Mouse (Mus musculus) spleen, adult 2 months (tissue): ENCODE results near the gene Wipf1. TPM values are rescaled to one million over a fixed set of nuclear protein-coding genes. Genes with fewer than 3 reads are reported as not detected.

ENCODE experiments used
- DNase-seq, 2 experiments: peaks; one replicate each; pipeline versions ENCODE4 v3.0.0 to v3.0.0-alpha.2; 2012 to 2021; ENCODE audit warnings: low spot score in 2 of 2, low read depth in 1 of 2
- H3K27ac ChIP-seq: fragments of 200-500 bp; 2 replicates; pipeline ENCODE4 v1.5.1; 2012; ENCODE audit warnings: low read length, inconsistent platforms; ENCODE audit not compliant: insufficient read depth
- H3K27me3 ChIP-seq: fragments of 200-500 bp; 2 replicates; pipeline ENCODE4 v1.6.1; 2012; ENCODE audit warnings: mild to moderate bottlenecking, moderate library complexity, low read length, inconsistent platforms; ENCODE audit not compliant: control insufficient read depth, insufficient read depth
- H3K36me3 ChIP-seq: fragments of 200-500 bp; 2 replicates; pipeline ENCODE4 v1.6.1; 2012; ENCODE audit warnings: mild to moderate bottlenecking, low read length, inconsistent platforms; ENCODE audit not compliant: control insufficient read depth, insufficient read depth
- H3K4me1 ChIP-seq: fragments of 200-500 bp; 2 replicates; pipeline ENCODE4 v1.6.1; 2011; ENCODE audit warnings: inconsistent platforms; ENCODE audit not compliant: control insufficient read depth, insufficient read depth, insufficient read length
- H3K4me3 ChIP-seq: fragments of 200-500 bp; 2 replicates; pipeline ENCODE4 v1.5.1; 2011; ENCODE audit warnings: mild to moderate bottlenecking, inconsistent platforms; ENCODE audit not compliant: insufficient read depth, insufficient read length; ENCODE audit errors: extremely low read depth
- CTCF ChIP-seq: fragments of 200-500 bp; IDR thresholded peaks from 2 replicates; pipeline ENCODE4 v1.5.1; 2011; ENCODE audit warnings: mild to moderate bottlenecking, inconsistent platforms; ENCODE audit not compliant: insufficient read depth, insufficient read length, insufficient replicate concordance; ENCODE audit errors: extremely low read depth
- POLR2A ChIP-seq: fragments of 200-500 bp; IDR thresholded peaks from 2 replicates; pipeline ENCODE4 v1.6.1; 2011; ENCODE audit warnings: low read depth, low read length, inconsistent platforms
- WGBS: fragments of 180-500 bp; shearing (Covaris S2); methylation state at CpG from one replicate; pipeline ENCODE4 v1.1.7; 2018; 5-methylcytosine and 5-hydroxymethylcytosine counted together
- polyA plus RNA-seq: library from polyadenylated mRNA; depleted of rRNA; stranded (reverse); fragments of >200 nt; gene quantifications from 2 replicates; pipeline ENCODE4 v1.2.3, GENCODE M21; 2012

The Wipf1 gene
- polyA plus RNA-seq, 1 experiment, result 58.7 TPM

DNA sequence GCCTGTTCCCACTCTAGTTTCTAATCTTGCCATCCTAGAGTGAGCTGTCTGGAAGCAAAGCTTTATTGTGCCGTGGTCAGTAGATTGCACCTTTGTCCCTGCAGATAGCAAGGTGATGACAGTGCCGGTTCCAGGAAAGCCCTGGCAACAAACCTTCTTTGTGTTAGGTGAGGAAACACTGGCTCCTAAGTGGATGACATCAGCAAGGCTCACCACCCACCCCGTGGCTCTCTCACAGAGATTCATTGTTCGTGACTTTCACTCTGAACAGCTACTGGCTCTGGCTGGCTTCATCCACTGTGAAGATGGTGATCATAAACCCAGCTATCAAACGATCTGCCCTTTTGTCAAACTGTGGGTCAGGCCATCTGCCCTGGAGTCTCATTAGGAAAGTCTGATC, 113.6 kb downstream of the Wipf1 start:
- no peak for DNase-seq
- WGBS, result 55% methylated on average over 5 of the region's 5 CpGs
- Histone ChIP-seq H3K27ac (no peak overlapping the region), H3K4me3 (no peak overlapping the region), H3K36me3 (no peaks in the 10 kb centered on the region), H3K4me1 (no peaks in the 10 kb centered on the region), H3K27me3 (no peaks in the 10 kb centered on the region)
- TF ChIP-seq CTCF, result no peak
- TF ChIP-seq POLR2A, result no peak

DNA sequence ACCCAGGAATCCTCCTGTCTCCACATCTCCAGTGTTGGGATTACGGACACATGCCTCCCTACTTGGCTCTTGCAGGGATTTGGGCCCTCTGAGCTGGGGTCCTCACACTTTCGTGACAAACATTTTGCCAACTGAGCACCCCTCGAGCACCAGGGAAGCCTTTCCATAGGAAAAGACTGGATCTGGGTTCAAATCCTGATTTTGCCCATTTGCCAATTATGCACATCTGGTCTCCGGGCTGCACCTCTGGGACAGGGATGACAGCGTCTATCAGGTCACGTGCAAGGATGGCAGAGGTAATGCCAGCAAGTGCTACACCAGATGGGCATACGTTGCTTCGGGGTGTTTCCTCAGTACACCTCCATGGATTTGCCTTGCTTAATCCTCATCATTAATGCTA, 119.5 kb downstream of the Wipf1 start:
- DNase-seq, result no peak
- H3K27ac ChIP-seq, result no peak overlapping the region
- H3K36me3 ChIP-seq, result no peaks in the 10 kb centered on the region
- TF ChIP-seq POLR2A (no peak), CTCF (no peak)
- H3K4me1 ChIP-seq, result no peaks in the 10 kb centered on the region
- 93% methylated on average over 8 of the region's 8 CpGs for WGBS
- no peaks in the 10 kb centered on the region for H3K27me3 ChIP-seq
- H3K4me3 ChIP-seq, result no peak overlapping the region

DNA sequence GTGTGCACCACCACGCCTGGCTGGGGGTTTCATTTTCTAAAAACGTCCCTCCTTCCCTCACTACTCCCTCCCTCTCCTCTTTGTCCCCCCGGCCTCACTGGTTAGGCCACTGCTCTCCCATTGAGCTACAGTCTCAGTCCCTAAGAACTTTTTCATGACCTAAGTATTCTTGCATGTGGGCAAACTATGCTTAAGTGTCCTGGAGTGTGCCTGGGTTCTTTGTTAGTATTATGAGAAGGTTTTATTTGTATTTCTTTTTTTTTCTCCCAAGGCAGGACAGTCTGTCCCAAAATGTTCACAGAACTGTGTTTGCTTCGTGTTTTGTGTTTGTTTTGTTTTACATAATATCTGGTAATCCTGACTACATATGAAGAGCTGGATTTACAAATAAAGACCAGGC, 121.9 kb downstream of the Wipf1 start:
- Histone ChIP-seq H3K4me3 (no peak overlapping the region), H3K4me1 (no peaks in the 10 kb centered on the region), H3K27ac (no peak overlapping the region), H3K27me3 (no peaks in the 10 kb centered on the region), H3K36me3 (no peaks in the 10 kb centered on the region)
- DNase-seq, result no peak
- no peak for TF ChIP-seq POLR2A
- WGBS, result 72% methylated on average over 4 of the region's 4 CpGs

DNA sequence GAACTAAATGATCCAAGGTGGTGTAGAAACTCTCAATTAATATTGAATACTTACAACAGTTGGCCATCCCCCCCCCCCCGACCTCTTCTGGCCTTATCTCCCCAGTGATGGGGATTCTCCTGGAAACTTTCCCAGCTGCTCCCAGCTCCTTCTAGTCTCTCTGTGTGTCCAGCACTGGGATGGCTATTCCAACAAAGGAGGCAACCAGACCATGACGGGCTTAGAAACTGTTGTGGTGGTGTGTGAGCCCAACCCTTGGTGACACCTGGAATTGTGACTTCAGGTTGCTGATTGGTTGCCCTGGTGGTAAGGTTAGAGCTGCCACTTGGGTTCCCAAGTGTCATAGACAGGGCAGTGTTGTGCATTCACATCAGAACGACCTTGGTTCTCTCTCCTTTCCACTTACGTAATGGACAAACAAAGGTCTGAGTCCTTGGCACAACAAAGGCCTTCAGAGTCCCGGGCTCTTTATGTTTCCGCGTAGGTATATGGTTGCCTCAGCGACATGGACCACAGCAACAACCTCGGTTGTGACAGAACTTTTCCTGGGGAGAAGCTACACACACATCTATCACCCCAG, 123.1 kb downstream of the Wipf1 start:
- no peak overlapping the region for H3K4me3 ChIP-seq

DNA sequence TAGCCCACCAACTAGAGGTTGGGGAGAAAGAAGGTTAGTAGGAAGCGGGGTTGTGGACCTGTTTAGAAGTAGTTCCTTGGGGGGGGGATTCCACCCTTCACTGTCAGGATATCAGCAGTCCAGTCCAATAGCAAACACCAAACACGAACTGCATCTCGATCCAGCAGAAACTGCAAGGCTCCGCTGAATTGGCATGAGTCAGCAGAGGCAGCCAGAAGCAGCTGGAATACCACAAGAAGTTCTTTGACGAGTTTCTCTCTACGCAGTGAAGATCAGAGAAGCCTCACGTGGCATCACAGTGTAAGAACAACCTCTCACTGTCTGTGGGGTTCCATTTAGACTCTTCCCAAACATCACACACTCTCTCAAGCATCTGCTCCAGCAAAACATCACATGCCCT, 124.6 kb downstream of the Wipf1 start:
- Histone ChIP-seq H3K36me3 (no peaks in the 10 kb centered on the region), H3K27me3 (no peaks in the 10 kb centered on the region), H3K27ac (no peak overlapping the region), H3K4me3 (no peak overlapping the region), H3K4me1 (no peaks in the 10 kb centered on the region)
- 88% methylated on average over 7 of the region's 7 CpGs for WGBS
- DNase-seq, result no peak
- TF ChIP-seq CTCF, result no peak
- no peak for TF ChIP-seq POLR2A

More for the DNA sequence above, 123.1 kb downstream of the Wipf1 start:
- TF ChIP-seq CTCF (no peak), POLR2A (no peak)
- H3K4me1 ChIP-seq, result no peaks in the 10 kb centered on the region
- no peaks in the 10 kb centered on the region for H3K36me3 ChIP-seq
- no peak for DNase-seq
- WGBS, result 82% methylated on average over 9 of the region's 9 CpGs
- H3K27me3 ChIP-seq, result no peaks in the 10 kb centered on the region
- H3K27ac ChIP-seq, result no peak overlapping the region

DNA sequence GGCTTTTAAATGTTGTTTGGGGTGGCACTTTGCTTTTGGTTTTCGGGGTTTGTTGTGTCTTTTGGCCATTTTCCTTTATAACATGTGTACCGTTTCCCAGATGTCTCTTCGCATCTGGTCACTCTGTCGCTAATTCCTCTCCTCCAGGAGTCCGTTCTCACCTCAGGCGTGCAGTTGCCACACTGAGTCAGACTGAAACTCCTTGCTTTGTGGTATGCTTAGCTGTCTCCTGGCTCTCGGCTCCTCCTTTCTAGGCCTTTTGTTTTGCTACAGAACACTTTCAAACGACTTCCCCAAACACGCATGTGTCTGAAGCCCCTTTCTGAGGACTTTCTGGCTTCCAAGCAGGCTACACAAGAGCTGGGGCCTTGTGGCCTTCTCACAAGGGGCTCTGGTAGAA, 125.1 kb downstream of the Wipf1 start:
- Histone ChIP-seq H3K27ac (no peak overlapping the region), H3K36me3 (no peaks in the 10 kb centered on the region), H3K4me1 (no peaks in the 10 kb centered on the region), H3K4me3 (no peak overlapping the region), H3K27me3 (no peaks in the 10 kb centered on the region)
- TF ChIP-seq POLR2A, result no peak
- TF ChIP-seq CTCF, result no peak
- DNase-seq, result no peak
- whole genome bisulfite sequencing, result 72% methylated on average over 9 of the region's 9 CpGs

DNA sequence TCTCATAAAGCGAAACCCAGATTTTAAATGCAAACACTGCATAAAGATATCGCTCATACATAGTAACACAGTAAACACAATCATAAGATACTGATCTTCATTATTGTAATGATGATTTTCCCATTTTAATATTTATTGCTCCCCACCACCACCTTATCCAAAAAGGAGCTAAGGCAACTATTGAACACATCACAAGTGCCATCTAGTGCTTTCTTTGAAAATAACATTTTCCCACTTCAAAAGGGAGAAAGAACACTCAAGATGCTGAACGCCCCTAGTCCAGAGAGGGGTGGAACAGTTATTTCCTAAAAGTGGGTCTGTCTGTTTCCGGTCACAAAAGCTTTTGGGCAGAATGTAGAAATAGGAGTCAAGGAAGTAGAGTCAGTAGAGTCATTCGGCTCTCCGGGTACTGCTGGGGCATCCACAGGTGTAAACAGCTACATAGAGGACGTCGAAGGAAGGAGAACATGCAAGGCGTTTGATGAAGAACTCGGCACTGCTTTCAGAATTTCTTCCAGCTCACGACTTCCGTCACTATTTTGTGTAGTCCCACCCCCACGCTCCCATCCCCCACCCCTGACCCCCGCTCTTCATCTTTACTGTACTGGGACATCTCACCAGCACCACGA, 126.0 kb downstream of the Wipf1 start:
- WGBS, result 68% methylated on average over 15 of the region's 15 CpGs
- no peak for TF ChIP-seq CTCF
- TF ChIP-seq POLR2A, result no peak
- no peak overlapping the region for H3K4me3 ChIP-seq
- H3K27me3 ChIP-seq, result no peaks in the 10 kb centered on the region
- H3K4me1 ChIP-seq, result no peaks in the 10 kb centered on the region
- no peak for DNase-seq
- H3K36me3 ChIP-seq, result no peaks in the 10 kb centered on the region
- H3K27ac ChIP-seq, result no peak overlapping the region
